Mouse (Mus musculus) urinary bladder, postnatal 25 days (tissue): Measurements from ENCODE around the gene Uap1.

Experiments used
- DNase-seq: peaks from one replicate; pipeline ENCODE4 v3.0.0; 2022; ENCODE audit warnings: low spot score

Gene Uap1

DNA sequence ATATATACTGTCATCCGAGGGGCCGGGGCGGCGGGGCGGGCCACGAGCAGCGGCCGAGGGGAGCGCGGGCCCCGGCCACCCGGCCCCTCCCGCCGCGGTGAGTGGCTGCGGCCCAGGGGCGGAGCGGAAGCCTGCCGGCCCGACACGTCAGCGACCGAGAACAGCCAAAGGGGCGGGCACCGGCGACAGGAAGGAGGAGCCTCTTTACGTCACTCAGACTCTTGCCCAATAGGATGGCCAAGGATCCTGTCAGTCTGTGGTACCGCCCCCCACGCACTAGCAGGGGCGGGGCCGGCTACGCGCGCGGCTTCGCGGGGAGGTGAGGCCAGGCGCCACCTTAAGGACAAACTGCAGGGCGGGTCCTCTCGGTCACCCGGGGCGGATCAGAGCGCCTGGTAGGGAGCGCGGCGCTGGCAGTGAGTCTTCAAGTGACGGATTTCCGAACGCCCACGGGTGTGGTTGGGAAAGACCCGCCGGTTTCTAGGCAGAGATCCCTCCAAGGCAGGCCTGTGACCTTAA, at the start of gene Uap1:
Gene Uap1, minus strand, starts transcription at position 144 of the 519 bp plus-strand sequence.
- peak; percentile 95 for DNase-seq

DNA sequence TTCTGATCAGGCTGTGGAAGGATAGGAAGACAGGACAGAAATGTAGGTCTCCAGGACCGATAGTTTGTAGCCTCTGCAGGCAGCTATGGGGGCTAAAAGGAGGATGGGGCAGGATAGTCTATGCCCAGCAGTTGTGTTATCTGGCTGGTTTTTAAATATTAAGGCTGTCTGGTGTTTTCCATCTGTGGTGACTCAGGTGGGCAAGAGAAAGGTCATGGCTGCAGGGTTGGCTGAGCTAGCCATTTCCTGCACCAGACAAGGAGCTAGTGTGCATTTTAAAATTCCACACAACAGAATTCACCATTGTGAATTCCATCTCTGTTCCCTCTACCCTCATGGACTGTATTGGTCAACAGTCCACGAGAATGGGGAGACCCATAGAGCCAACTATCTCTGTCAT, 48.5 kb upstream of the Uap1 start:
- no peak for DNase-seq

DNA sequence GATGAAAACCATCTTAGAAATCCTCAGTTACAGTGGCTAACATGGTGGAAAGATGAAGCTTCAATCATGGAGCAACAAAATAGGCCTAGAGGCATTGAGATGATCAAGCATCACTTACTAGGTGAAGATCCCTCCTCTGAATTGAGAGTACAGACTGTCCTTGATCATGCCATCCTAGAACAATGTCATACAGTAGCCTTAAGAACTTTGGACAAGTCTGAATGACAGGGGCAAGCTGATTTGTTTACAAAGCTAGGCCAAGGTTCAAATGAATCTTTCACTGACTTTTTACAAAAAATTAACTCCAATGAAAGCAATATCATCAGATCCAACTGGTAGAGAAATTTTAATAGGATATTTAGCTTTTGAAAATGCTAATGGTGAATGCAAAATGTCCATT, 45.6 kb upstream of the Uap1 start:
- no peak for DNase-seq

DNA sequence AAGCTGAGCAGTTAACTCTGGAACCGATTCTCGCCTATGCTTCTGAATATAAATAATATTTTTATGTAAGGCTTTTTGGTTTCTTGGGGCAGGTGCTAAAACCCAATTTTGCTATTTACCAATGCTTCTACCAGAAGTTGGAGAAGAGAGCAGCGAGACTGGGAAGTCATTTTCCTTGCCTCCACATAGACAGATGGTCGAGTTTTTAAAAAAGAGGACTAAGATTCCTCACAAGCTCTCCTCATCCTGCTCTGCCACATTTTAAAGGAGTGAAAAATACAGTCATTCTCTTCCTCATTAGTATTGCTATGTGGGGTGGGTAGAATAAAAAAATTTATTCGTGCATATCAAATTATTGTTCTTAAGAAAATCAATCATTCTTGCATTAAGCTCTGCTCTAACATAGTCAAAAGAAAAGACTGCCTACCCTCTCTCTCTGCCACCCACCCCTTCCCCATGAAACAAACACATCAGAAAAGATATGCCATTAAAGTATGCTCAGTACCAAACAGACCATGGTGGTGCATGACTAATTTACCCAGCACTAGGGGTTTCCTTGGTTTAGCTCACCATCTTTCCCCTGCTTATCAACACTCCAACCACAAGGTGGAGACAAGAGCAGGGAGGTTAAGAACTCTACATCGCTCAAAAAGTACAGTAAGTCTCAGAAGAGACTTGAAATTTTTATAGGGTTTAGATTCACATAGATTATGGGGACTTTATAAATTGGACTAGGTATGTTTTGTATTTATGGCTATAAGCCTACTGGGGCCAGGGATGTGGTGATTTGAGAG, 43.5 kb upstream of the Uap1 start:
- DNase-seq, result no peak

DNA sequence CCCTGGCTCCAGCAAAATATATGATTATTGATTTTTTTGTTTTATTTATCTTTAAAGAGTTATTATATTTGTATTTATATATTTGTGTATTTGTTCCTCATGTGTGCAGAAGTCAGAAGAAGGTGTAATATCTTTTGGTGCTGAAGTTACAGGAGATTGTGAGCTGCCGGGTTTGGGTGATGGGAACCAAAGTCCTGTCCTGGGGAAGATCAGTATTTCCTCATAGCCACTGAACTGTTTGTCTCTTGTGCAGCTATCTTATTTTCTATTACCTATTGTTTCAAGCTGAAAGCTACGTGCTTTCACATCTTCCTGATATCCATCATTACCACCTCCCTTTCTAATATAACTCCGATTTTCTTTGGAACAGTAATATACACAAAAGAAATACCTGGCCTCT, 40.8 kb upstream of the Uap1 start:
- DNase-seq, result no peak

DNA sequence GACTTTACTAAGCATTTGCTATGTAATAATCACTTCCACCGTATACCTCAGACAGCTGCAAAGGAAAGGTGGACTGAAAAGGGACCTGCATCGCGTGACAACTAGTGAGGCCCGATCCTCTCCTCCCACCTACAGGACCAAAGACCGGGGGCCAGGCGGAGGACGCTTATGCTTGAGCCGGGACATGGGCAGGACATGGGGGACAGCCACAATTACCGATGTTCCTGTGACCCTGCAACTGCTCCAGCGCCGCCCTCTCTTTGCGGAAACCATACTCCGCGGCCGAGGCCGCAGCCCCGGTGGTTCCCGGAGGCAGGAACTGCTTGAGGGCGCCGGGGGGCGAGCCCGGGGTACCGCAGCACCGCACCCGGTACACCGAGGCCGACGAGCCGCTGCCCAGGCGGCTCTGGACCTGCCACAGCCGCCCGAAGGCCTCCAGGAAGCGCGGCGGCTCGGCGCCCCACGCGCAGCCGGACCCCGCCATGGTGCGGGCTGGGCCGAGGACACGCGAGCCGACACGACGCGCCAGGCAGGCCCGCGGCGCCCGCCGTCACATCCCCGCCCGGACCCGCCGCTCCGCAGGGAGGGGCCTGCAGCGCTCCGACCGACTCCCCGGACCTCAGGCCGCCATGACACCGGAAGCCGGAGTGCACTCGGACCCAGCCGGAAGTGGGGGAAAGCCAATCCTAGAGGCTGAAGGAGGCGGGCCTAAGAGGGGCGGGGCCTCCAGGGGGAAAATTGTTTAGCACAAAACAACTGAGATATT, 40.2 kb upstream of the Uap1 start, which contains the start of gene Uhmk1:
Gene Uhmk1, minus strand, starts transcription at position 641 of the 766 bp plus-strand sequence.
- peak; percentile 82 for DNase-seq

DNA sequence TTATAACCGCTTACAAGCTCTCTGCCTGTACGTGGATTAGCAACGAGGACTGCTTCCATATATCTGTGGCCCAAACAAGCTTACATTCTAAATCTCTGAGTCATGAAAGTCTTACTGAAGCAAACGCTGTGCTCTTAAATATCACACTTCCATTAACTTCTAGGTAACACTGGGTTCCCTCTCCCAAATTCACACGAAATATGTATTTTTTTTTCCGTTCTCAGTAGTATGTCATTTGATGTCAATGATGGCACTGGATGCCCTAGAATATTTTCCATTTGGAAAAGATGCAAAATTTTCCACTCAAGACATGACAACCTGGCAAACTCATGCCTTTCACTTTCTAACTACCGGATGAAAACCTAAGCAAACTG, 39.6 kb upstream of the Uap1 start:
- no peak for DNase-seq

DNA sequence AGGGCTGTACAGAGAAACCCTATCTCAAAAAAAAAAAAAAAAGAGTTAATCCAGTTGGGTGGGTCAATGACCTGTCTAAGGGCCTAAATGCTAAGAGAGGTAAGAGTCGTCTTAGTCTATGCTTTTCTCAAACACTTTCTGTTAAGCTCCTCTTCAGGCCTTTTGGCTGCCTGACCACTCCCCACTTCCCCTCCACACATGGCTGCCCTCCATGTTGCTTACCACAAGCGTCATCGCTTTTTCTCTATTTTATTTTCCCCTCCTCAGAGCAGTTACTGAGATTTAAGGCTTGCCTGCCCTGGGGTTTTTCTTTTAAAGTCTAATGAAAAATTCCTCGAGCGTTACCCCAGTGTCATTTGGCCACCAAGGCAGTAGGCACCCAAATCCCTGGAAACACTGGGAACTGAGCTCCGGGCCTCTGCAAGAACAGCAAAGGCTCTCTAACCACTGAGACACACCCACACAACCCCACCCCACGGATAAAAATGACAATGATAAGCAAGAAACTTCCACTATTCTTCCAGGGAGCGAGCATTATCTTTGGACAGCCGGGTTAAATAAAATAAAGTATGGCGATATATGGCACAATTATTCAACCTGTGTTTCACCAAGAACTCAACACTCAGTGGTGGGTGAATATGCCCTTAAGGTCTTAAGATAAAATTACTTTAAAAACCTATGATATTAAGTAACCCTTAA, 38.6 kb upstream of the Uap1 start:
- DNase-seq, result no peak

DNA sequence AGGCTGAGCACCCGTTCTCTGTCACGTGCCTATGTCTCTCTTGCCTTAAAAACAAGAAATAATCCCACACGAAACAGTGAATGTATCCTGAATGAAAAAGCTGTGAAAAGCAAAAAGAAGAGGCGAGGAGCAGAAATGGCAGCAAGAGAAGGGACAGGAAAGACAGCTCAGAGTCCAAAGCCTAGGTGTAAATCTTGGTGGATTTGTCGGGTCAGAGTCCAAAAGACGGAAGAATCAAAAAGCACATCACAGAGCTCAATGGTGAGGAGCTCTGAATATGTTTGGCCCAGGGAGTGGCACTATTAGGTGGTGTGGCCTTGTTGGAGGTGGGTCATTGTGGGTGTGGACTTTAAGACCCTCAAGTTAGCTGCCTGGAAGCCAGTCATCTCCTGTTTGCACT, 31.6 kb upstream of the Uap1 start:
- no peak for DNase-seq

DNA sequence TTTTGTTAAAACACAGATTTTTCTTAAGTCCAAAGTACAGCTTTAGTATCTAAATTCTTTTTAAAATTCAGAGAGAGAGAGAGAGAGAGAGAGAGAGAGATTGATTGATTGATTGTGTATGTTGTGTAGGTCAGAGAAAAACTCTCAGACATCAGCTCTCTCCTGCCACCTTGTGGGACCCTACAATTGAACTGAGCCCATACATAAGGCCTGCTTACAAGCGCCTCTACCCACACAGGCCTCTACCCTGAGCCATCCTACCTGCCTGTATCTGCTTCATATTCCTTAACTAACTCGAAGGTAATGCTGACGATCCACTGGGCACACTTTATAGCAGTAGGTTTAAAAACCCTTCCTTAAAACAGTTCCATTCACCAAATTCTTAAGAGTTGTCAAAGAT, 25.6 kb upstream of the Uap1 start:
- peak; percentile 14 for DNase-seq

DNA sequence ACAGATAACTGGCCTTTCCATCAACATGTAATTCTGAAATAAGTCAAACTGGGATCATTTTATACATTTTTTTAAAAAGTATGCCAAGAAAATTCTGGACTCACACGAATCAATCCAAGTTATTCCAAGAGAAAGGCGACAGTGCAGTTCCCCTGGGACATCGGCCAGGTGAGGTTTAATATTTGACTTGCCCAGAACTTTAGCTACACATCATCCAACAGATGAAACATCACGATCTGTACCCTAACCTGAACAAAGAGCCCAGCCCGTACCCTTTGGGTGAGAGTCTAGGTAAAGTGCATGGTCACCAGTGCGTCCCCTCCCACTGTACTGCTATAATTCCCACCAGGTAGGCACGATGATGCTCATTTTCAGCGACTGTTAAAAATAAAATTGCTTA, 21.5 kb upstream of the Uap1 start:
- no peak for DNase-seq

DNA sequence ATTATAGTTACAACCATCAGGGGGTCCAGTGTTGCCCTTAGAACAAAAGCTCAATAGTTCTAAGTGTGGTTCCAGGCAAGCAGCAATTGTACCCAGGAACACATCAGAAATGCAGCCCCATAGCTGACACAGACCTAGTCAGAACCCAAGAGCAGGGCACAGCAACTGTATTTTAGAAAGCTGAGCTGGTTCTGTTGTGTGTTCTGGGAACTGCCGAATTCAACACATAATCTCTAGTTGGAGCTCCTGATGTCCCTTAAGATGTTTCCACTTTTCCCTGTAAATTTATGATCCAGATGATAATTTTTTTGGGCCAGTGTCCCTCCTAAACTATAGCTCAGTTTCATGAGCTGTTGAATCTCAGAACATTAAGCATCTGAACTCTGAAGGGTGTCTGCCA, 17.2 kb upstream of the Uap1 start:
- DNase-seq, result no peak

DNA sequence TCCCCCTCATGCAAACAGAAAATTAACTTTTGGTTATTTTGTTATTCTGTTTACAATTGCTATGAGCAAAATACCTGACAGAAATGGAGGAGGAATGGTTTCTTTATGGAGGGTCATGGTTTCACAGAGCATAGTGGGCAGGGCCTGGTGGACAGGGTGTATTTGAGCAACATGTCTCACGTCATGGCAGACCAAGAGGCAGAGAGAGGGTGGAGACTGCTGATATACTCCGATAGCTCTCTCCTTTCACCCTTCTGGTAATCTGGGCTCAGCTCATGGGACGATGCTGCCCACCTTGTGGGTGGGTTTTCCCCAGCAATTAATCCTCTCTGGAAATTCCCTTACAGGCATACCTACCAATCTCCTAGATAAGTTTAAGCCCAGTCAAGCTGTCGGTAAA, 15.5 kb upstream of the Uap1 start:
- no peak for DNase-seq

DNA sequence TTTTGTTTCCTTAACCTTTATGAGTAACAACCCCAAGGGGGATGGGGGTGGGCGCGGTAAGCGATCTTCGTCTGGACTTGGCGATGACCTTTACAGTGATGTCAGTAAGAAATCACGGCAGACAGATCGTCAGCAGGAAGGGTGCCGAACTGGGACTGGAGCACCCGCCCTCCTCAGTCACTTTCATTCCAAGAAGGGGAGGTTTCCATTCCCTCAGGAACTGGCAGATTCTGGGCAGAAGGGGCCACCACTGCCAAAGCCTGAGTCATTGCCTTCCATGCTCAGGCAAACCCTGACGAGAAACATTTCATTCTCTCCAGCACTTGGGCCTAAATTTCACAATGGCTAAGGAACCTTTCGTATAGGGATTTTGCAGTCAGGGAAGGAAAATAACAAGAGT, 13.8 kb upstream of the Uap1 start:
- peak; percentile 42 for DNase-seq

DNA sequence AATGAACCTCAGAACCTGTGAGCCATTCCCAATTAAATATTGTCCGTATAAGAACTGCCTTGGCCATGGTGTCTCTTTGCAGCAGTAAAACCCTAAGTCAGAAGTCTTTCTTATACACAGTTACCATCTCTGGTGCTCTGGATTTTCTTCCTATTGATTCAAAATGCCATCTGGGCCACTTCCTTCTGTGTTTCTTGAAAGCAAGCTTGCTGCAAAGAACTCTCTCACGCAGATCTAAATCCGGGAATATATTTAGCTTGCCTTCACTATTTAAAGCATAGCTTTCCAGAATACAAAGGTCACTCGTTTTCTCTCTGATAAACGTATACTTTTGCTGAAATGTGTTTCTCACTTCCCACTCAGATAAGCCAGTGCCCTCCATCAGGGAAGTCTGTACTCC, 11.8 kb upstream of the Uap1 start:
- no peak for DNase-seq

DNA sequence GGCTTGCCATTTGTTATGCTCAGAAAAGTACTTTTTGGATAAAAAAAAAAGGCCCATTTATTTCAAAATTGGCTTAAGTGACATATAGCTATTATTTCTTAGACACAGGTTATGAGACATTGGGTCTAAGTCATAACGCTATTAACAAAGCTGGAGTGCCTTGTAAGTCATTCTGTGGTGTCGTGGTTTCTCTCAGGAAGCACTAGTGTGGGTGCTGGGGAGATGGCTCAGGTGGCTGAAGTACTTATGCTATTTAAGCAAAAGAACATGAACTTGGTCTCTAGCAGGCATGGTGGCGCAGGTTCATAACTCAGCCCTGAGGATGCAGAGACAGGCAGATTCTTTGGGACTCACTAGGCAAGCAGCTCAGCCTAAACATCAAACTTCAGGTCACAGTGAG, 10.4 kb upstream of the Uap1 start:
- DNase-seq, result no peak

DNA sequence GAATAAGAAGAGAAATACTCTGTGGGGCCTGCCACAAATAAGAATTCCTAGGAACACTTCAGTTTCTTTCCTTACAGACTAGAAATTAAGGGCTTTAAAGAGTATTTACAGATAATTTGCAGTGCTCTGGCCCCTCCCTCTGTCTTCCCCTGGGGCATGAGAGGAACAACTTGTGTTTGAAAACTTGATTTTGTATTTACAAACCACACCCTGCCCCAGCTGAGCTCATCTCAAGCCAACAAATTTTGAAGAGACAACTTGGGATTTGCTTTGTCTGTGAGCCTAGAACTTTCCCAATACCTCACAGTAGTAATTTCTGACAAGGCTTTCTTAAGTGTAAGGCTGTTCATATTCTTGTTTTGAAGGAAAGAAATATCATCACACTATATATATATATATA, 7.9 kb upstream of the Uap1 start:
- DNase-seq, result no peak

DNA sequence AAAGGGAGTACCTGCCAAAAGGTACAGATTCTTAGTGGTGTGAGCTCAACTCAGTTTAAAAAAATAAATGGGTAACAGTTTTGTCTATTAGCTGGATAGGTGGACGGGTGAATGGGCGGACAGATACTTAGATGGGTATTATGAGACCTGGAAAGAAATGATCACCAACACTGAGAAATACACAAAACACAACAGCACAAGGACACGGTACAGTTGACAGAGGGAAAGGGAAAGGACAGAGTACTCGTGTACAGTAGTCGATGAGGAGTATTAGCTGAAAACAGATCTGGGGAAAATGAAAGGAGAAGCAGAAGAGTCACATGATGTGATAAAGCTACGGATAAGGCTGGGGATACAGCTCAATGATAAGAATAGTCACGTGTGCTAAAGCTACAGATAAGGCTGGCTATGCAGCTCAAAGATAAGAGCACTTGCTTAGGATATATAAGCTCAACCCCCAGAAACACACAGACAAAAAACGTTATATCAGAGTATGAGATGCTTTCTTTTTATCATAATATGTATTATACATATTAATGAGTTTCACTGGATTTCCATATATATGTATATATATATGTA, 2.0 kb upstream of the Uap1 start:
- no peak for DNase-seq

DNA sequence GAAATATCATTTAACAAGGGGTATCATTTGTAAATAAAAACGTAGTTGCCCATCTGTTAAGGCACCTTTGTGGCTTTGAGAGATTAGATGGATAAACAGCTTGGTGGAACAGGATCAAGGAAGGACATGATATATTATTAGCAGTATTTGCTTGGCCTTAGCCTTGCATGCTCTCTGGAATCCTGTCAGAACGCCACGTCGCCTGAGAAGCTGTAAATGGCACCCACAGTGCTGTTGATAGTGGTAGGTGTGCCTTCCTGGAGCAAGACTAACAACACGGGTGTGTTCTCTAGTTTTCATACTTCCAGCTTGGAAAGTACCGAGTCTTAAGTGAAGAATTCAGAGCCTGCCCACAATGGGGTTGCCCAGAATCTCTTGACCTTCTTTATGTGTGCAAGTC, 1.1 kb upstream of the Uap1 start:
- DNase-seq, result no peak

DNA sequence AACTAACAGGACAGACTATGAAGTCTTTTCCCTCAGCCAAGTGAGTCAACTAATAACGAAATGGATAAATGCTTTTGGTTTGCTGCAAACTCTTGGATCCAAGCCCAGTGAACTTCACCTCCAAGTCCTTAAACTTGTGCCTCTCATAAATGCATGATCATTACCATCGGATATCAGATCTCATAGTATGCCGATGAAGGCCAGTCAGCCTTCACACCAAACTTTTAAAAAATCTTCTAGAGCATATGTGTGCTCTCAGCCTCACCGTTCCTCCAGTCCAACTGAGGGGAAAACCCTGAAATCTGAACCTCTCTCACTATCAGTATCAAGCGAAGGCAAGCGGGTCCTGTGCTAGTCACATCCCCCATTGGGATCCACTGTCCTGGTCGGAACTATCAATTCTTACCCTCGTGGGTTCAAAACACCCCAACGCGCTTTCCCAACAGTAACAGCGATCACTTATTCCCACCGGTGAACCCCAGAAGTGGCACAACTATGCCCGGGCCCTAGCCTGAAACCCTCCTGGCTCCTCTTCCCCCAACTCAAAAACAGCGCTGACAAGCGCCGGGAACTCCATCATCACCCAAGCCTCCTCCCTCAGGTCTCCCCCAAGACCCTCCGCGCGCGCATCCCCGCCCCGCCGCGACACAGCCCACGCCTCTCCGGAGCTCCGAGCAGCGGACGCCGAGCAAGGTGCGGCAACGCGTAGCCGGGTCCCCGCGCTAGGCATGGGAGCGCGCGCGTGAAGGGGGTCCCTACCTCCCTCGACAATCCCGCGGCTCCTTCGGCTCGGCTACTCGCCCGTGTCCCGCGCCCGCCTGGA, 555 bp downstream of the Uap1 start:
- DNase-seq, result no peak

DNA sequence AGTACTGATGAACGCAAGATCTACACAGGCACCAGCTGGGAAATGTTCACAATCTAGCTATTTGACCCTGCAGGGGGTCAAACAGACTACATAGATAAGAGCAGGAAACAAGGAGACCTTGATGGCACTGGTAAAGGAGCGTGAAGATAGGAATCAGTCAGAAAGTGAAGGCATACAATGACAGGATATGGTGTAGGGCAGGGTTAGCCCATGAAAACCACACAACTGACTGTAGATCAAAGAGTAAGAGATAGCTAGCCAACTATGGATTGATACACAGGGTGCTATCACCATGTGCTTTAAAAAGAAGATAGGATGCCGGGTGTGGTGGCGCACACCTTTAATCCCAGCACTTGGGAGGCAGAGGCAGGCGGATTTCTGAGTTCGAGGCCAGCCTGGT, 7.0 kb downstream of the Uap1 start:
- no peak for DNase-seq

DNA sequence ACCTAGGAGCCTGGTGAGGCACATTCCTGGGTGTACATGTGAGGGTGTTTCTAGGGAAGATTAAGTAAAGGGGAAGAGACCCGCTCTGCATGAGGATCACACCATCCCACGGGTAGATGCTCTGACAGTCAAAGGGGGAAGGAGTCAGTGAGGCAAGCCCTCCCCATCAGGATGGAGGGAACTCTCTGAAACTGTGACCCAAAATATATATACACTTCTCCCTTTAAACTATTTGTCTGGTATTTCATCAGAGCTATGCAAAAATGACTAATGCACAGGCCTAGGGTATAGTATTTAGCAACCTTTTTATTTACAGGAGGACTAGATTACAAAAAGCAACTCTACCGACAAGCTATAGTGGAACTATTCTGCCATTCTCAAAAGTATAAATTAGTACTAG, 9.8 kb downstream of the Uap1 start:
- no peak for DNase-seq
